Mouse (Mus musculus) ES-E14 (cell line): ENCODE data around the gene Gm17482. TPM values are rescaled to one million over a fixed set of nuclear protein-coding genes. Genes with fewer than 3 reads are reported as not detected.

ENCODE experiments used
- DNase-seq: peaks from one replicate; pipeline ENCODE4 v3.0.0-alpha.2; 2013; ENCODE audit warnings: low read depth, low spot score
- H3K27ac ChIP-seq: 2 replicates; pipeline ENCODE4 v1.5.1; 2012; ENCODE audit warnings: low read depth, mild to moderate bottlenecking, low read length, moderate library complexity, mixed read lengths; ENCODE audit not compliant: poor library complexity, insufficient read depth, severe bottlenecking
- H3K36me3 ChIP-seq: 2 replicates; pipeline ENCODE4 v1.6.1; 2012; ENCODE audit warnings: mild to moderate bottlenecking, low read length, moderate library complexity, mixed read lengths; ENCODE audit not compliant: control insufficient read depth, poor library complexity, insufficient read depth, severe bottlenecking
- H3K4me1 ChIP-seq, 2 experiments: fragments of 150-350 bp in 1 of 2; sonication (generic) in 1 of 2; 2 replicates each; pipeline ENCODE4 v1.6.1; 2012; ENCODE audit warnings: low read length in 2 of 2, mild to moderate bottlenecking in 1 of 2, mixed read lengths in 1 of 2; ENCODE audit not compliant: control insufficient read depth in 2 of 2, insufficient read depth in 2 of 2, poor library complexity in 1 of 2
- H3K4me3 ChIP-seq, 2 experiments: fragments of 150-350 bp in 1 of 2; sonication (generic) in 1 of 2; 2 replicates each; pipeline ENCODE4 v1.5.1; 2012; ENCODE audit warnings: low read length in 2 of 2, low read depth in 1 of 2, mild to moderate bottlenecking in 1 of 2, mixed read lengths in 1 of 2; ENCODE audit not compliant: insufficient read depth in 1 of 2, poor library complexity in 1 of 2, severe bottlenecking in 1 of 2
- H3K9ac ChIP-seq: 2 replicates; pipeline ENCODE4 v1.6.1; 2012; ENCODE audit warnings: low read depth, mild to moderate bottlenecking, low read length, mixed read lengths; ENCODE audit not compliant: poor library complexity, insufficient read depth, severe bottlenecking
- H3K9me3 ChIP-seq: fragments of 150-350 bp; sonication (generic); 2 replicates; pipeline ENCODE4 v1.6.1; 2012; ENCODE audit warnings: low read depth, mild to moderate bottlenecking, low read length; ENCODE audit not compliant: control insufficient read depth, insufficient read depth
- CHD2 ChIP-seq: IDR thresholded peaks from 2 replicates; pipeline ENCODE4 v1.6.1; 2014; ENCODE audit warnings: mild to moderate bottlenecking, low read depth, low read length, inconsistent platforms
- HCFC1 ChIP-seq: IDR thresholded peaks from 2 replicates; pipeline ENCODE4 v1.6.1; 2012; ENCODE audit warnings: low read length, inconsistent platforms, borderline replicate concordance; ENCODE audit not compliant: insufficient read depth
- MAFK ChIP-seq: IDR thresholded peaks from 2 replicates; pipeline ENCODE4 v1.6.1; 2014; ENCODE audit warnings: mild to moderate bottlenecking, low read depth, low read length, inconsistent platforms; ENCODE audit not compliant: insufficient read depth
- ZC3H11A ChIP-seq: IDR thresholded peaks from 2 replicates; pipeline ENCODE4 v1.6.1; 2012; ENCODE audit warnings: low read depth, mild to moderate bottlenecking, inconsistent platforms, low read length, borderline replicate concordance
- ZNF384 ChIP-seq: IDR thresholded peaks from 2 replicates; pipeline ENCODE4 v1.6.1; 2012; ENCODE audit warnings: low read depth, low read length, inconsistent platforms
- in situ Hi-C, 2 experiments: fragments of 600-800 bp; cut with MboI; formaldehyde crosslinking; loops; one replicate each; pipeline ENCODE4 v1.15.1; 2025; ENCODE audit warnings: low sequenced_read_pairs in 2 of 2, inconsistent platforms in 1 of 2; ENCODE audit not compliant: unreplicated experiment in 2 of 2
- total RNA-seq: library from RNA; depleted of rRNA; stranded (reverse); fragments of 300-350 nt; gene quantifications from 2 replicates; pipeline ENCODE4 v1.2.3, GENCODE M21; 2012

Gene Gm17482
- total RNA-seq, 1 experiment, result not detected

DNA sequence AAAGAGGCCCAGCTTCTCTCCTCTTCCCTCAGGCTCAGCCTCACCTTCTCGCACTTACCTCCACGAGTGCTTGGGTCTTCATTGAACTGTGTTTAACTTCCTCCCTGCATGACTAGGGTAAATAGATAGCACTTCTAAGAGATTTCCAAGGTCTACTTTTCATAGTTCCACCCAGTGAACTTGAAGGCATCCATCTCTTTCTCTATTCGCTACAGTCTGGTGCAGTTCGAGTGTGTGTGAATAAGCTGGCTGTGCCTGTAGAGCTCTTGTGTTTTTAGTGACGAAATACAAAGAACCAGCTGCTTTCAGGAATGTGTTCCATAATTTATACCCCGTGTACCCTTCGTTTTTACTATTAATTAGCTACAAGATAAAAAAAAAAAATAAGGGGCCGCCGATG is 47.6 kb downstream of the Gm17482 start:
- Histone ChIP-seq H3K36me3 (no peaks in the 10 kb centered on the region), H3K4me1 (0 out of 4 replicates have a peak, but pooled peaks cover 0 to 2% of the 10 kb centered on the region in 2 experiments), H3K27ac (no peak overlapping the region), H3K4me3 (no peak overlapping the region), H3K9ac (no peak overlapping the region), H3K9me3 (no peaks in the 10 kb centered on the region)
- no peak for DNase-seq
- TF ChIP-seq ZNF384, result no peak
- no peak for TF ChIP-seq ZC3H11A
- no peak for TF ChIP-seq MAFK
- no peak for TF ChIP-seq CHD2
- no peak for TF ChIP-seq HCFC1
- in situ Hi-C loops, result no loop called here

DNA sequence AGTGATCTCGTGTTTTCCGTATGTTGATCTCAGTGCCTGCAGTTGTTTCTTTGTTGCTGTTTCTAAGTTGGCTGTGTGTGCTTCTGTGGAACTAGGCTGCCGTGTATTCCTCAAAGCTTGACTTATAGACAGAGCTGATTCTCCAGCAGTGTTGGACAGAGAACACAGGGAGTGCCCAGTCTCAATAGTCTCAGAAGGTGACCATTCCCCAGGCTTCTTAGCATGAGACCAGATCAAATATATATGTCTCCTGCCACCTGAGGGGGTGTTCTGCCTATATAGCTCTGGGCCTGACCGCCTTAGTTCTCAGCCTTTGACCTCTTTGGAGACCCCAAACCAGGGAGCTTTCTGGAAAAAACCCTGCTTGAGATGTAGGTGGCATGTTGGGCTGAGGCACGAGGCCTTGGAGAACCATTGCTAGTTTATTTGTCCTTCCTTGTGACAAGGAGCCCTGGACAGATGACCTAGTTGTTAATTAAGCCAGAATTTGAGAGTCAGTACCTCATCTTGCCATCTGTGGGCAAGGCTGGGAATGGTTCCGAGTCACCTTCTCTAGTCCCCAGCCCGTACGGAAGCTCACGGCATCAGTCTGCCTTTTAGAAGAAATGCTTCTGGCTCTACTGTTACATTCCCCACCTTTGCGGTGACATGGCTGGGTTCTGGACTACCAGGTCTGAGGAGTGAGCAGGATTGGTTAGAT is 48.1 kb downstream of the Gm17482 start:
- Histone ChIP-seq H3K27ac (no peak overlapping the region), H3K9ac (no peak overlapping the region), H3K4me3 (no peak overlapping the region), H3K4me1 (0 out of 4 replicates have a peak, but pooled peaks cover 0 to 2% of the 10 kb centered on the region in 2 experiments), H3K36me3 (no peaks in the 10 kb centered on the region), H3K9me3 (no peaks in the 10 kb centered on the region)
- in situ Hi-C loops, result no loop called here
- DNase-seq, result no peak
- TF ChIP-seq ZNF384, result no peak
- no peak for TF ChIP-seq MAFK
- TF ChIP-seq ZC3H11A, result no peak
- TF ChIP-seq HCFC1, result no peak
- TF ChIP-seq CHD2, result no peak

DNA sequence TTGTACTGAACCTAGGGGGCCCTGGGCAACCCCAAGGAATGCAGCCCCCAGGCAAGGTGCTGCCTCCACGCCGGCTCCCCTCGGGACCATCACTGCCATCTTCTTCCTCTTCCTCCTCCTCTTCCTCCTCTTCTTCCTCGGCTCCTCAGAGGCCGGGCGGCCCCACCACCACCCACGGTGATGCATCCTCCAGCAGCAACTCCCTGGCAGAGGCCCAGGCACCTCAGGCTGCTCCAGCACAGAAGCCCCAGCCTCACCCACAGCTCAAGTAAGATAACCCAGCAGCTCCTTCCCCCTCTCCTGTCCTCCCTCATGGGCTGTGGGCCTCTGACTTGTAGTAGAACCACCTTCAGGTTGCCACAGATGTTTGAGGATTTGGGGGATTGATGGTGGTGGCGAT is 50.9 kb downstream of the Gm17482 start:
- Histone ChIP-seq H3K36me3 (no peaks in the 10 kb centered on the region), H3K4me1 (0 out of 4 replicates have a peak, but pooled peaks cover 0 to 2% of the 10 kb centered on the region in 2 experiments), H3K9ac (no peak overlapping the region), H3K4me3 (no peak overlapping the region), H3K27ac (no peak overlapping the region), H3K9me3 (no peaks in the 10 kb centered on the region)
- no peak for DNase-seq
- no peak for TF ChIP-seq ZNF384
- TF ChIP-seq ZC3H11A, result no peak
- TF ChIP-seq MAFK, result no peak
- no peak for TF ChIP-seq HCFC1
- TF ChIP-seq CHD2, result no peak
- in situ Hi-C loops, result no loop called here

DNA sequence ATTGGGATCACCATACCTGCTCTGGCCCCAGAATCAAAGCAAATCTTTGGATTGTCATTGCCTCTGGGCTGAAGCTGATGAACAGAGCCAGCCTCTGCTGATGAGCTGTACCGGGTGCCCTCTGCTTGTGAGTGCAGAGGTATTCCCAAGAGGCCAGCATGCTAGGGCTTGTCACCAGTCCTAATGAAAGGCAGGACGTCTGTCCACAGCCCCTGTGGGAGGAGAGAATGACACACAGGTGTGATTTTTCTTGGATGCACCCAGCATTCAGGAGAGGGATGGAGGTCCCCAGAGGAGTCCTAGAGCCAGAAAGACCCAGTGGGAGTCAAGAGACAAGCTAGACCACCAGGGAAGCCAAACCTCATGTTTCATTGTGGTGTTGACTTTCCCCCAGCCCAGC is 52.5 kb downstream of the Gm17482 start:
- no peak overlapping the region for H3K27ac ChIP-seq
- H3K4me1 ChIP-seq, result 0 out of 4 replicates have a peak, but pooled peaks cover 0 to 2% of the 10 kb centered on the region in 2 experiments
- no peak for DNase-seq
- no peak for TF ChIP-seq ZC3H11A
- no peak for TF ChIP-seq MAFK
- TF ChIP-seq ZNF384, result no peak
- no peak for TF ChIP-seq HCFC1
- TF ChIP-seq CHD2, result no peak
- no peaks in the 10 kb centered on the region for H3K9me3 ChIP-seq
- H3K9ac ChIP-seq, result no peak overlapping the region
- in situ Hi-C loops, result no loop called here
- H3K36me3 ChIP-seq, result no peaks in the 10 kb centered on the region
- no peak overlapping the region for H3K4me3 ChIP-seq

DNA sequence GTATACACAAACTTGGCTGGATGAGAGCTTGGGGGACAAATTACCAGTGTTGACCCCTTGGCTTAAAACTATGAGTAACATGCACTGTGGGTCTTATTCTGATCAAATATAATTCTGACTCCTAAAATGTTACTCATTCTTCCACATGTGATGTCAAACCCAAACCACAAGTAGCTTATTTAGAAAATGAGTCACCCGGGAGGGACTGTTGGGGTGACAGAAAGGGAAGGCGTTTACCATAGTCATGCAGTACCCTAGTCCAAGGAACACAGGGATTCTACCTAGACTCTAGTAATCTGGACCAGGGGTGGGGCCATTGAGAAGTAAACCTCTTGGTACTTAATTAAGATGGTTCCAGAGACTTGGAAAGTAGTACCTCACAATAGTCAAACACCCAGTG is 57.0 kb downstream of the Gm17482 start:
- no peak for DNase-seq
- in situ Hi-C loops, result no loop called here
- no peak overlapping the region for H3K9ac ChIP-seq
- no peak overlapping the region for H3K4me3 ChIP-seq
- TF ChIP-seq HCFC1 (no peak), MAFK (no peak), ZNF384 (no peak), ZC3H11A (no peak), CHD2 (no peak)
- H3K27ac ChIP-seq, result no peak overlapping the region
- H3K4me1 ChIP-seq, result no peaks in the 10 kb centered on the region
- H3K9me3 ChIP-seq, result no peaks in the 10 kb centered on the region
- no peaks in the 10 kb centered on the region for H3K36me3 ChIP-seq
